Mouse (Mus musculus): Measurements from ENCODE around the gene Stfa2l1.
"Not testable (repeated sequence)": the region's sequence is repeated elsewhere in the genome, so short reads cannot be mapped to it uniquely, and the experiment has no call there.

Stfa2l1 gene

DNA sequence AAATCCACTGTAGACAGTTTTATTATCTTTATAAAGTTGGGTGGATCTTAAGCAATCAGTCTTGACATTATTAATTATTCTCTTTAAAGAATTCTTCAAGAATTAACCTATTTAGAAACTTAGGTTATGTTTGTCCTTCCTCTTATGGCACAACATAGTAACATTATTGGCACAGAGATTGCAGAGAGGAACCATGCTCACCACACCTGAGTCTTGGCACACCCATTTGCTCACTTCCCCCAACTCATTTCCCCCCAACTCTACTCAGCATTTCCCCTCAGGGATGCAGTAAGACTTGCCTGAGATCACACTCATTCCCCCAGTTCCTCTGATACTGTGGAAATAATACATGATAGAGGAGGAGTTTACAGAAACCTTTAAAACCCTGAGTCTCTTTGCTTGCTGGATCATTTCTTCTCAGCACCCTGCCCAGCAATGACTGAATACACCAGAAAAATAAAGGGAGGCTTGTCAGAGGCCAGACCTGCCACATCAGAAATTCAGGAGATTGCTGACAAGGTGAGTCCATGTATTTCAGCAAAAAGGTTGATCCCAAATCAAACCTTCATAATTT is at the start of gene Stfa2l1:
TSS of gene Stfa2l1 (plus strand) at position 410 of the 574 bp plus-strand sequence.
- DNase-seq: no peak

DNA sequence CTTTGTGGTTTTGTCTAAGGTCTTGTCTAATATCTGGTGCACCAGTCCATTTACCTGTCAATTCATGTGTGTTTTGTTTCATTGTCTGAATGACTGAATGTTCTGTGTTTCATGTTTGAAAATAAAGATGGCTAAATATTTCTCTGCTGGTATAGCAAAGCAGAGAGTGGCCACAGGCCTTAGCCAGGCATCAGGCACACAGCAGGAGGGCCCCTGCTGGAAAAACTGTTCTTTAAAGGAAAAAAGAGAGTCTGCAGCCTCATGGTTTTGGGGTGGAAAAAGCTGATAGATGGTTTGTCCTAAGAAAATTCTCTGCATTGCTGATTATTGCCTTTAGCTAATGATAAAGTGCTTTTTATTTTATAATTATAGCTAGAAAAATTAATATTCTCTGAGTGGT is 45.1 kb upstream of the Stfa2l1 start:
- not testable (repeated sequence) for DNase-seq

DNA sequence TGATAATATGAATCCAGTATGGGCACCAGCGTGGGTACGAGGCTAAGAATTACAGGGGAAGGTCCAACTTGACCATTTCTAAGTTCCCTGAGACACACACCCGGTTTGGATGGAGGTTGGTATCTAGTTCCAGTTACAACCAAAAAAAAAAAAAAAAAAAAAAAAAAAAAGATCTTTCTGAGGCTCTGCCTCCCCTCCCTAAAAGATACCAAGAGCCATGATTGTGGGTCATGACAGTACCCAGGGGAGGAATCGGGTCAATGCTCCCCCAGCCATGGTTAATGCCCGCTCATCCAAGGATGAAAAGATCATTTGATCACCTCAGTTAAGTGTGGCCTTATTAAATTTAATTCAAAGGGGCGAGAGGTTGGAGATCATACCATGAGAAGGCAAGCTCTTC is 40.9 kb upstream of the Stfa2l1 start:
- DNase-seq: not testable (repeated sequence)

DNA sequence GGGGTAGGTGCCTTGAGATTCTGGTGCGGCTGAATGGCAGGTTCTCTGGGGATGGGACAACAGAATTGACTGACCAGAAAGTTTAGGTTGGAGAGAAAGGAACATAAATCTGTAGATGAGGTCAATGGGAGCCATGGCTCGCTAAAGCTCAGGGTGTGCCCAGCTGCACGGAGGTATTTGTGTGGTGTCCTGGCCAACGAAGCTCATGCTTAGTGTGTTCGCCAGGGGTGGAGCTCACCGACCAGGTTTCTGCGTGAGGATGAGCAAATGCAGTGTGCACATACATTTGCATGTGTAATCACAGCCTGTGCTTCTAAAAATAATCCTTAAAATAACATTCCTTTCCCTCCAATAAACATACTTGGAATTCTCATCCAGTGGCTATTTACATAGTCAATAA is 28.5 kb upstream of the Stfa2l1 start:
- no peak for DNase-seq

DNA sequence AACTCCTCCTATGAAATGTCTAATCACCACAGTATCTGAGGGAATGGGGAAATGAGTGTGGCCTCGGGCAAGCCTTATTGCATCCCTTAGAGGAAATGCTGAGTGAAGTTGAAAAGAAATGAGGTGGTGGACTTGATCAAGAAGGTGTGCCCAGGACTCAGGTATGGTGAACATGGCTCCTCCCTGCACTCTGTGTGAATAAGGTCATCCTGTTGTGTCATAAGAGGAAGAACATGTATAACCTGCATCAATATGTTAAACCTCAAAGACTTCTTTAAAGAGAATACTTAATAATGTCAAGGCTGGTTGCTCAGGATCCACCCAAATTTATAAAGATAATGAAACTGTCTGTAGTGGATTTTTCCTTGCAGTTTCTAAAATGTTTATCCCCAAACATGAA is 25.5 kb upstream of the Stfa2l1 start, which contains the start of gene Csta1:
TSS of gene Csta1 (minus strand) at position 101 of the 400 bp plus-strand sequence.
- DNase-seq: no peak

DNA sequence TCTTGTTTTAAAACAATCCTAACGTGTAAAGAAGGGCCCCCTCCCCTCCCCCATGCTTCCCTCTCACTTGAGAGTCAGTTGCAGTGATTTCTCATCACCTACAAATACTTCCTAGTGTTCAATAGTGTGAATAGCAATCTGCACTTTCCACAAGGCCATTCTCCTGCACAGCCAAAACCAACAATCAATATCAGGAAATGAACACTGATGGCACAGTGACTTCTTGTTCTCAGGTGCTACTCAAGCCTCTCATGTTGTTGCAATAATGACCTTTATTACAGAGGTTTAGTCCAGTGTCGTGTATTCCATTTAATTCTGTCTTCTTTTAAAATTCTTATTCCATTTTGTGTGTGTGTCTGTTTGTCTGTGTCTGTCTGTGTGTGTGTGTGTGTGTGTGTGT is 18.4 kb upstream of the Stfa2l1 start:
- no peak for DNase-seq

DNA sequence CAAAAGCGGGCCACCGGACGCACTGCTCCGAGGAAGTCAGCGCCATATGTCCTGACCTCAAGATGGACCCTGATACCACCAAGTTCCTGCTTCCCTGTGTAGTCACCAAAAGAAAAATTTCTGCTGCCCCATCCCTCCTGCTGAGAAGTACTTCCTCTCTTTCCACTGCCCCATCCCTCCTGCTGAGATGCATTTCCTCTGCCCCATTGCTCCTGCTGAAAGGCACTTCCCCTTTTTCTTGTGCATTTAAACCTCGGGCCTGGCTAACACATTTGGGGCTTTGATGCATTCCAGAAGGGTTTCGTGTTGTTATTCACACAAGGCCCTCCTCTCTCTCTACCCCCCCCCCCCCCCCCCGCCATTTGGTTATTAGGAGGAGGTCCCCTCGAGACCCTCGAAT is 11.2 kb downstream of the Stfa2l1 start:
- not testable (repeated sequence) for DNase-seq

DNA sequence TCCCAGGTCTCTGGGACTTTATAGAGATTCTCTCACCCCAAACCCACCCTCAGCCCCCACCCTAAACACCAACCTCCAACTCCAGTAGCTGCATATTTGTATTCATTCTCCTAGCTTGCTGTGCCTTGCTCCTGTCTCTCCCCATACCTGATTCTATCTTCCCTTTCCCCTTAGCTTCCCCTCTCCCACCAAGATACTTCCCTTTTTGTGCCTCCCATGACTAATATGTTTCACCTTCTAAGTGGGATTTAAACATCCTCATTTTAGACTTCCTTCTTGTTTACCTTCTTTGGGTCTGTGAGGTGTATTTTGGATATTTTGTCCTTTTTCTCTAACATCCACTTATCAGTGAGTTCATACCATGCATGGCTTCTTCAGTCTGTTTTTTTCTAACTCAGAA is 19.5 kb downstream of the Stfa2l1 start:
- no peak for DNase-seq

DNA sequence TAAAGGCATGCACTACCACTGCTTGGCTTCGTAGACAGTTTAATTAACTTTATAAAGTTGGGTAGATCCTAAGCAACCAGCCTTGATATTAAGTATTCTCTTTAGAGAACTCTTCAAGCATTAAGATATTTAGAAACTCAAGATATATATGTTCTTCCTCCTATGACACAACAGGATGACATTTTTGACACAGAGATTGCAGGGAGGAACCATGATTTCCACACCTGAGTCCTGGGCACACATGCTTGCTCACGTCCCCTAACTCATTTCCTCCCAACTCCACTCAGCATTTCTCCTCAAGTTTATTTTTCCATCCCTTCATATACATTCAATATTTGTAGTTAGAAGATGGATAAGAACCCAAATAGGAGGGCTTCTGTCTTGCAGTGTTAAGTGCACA is 23.3 kb downstream of the Stfa2l1 start:
- DNase-seq: no peak

DNA sequence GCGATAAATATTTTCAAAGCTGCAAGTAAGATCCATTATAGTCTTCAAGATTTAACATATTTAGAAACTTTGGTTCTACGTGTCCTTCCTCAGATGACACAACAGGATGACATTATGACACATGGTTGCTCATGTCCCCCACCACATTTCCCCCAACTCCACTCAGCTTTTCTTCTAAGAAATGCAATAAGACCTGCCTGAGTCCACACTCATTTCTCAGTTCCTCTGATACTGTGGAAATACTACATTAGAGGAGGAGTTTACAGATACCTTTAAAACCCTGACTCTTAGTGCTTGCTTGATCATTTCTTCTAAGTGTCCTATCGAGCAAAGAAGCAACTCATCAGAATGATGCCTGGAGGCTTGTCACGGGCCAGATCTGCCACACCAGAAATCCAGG is 27.3 kb downstream of the Stfa2l1 start, which contains the start of gene Gm5483:
TSS of gene Gm5483 (plus strand) at position 301 of the 400 bp plus-strand sequence.
- not testable (repeated sequence) for DNase-seq

DNA sequence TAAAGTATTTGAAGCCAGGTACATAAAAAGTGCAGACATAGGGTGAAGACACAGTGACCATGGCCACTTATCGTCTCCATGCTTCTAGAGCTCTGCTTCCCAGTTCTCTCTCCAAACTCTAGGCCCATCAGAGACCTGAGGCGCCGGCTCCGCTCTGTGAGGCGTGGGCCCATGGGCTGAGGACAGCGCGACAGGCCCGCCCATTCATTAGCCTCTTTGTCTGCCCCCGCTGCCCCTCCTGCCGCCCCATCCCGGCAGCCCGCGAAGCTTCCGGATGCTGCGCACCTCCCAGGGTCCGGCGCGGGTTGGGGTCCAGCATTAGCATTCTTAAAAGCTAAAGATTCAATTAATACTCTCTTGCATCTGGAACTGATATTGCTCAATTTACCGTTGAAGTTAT is 42.6 kb downstream of the Stfa2l1 start:
- DNase-seq: no peak

DNA sequence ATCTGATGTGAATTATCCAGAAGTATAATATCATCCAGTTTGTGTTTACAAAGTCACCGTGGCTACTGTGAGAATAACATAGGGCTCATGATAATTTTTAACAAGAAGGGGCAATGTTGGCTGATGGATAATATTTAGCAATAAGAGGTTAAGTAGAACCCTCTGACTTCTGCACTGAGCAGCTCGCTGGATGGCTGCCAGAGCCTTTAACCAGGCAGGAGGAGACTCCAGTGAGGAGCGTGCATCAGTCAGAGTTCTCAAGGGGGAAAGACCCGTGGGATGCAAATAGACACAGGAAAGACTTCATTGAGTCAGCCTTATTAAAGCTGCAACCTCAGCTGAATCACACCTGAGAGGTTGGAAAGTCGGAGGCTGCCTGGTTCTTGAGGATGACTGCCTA is 47.2 kb downstream of the Stfa2l1 start:
- no peak for DNase-seq

DNA sequence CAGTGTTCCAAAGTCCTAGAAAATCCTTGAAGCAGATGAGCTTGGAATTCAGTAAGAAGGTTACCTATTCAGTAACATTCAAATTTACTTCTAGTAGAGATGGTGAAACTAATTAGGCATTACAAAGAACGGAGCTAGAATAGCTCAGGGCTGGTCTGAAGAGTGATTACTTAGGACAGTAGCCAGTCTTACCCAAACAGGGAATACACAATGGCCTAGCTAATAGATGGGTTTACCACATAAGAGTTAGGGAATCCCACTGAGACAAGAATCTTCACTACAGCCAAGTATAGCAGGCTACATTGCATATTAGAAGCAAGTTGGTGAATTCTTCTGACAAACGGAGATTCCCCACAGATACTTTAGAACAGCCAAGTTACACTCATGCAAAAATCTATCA is 49.1 kb downstream of the Stfa2l1 start:
- DNase-seq: not testable (repeated sequence)

DNA sequence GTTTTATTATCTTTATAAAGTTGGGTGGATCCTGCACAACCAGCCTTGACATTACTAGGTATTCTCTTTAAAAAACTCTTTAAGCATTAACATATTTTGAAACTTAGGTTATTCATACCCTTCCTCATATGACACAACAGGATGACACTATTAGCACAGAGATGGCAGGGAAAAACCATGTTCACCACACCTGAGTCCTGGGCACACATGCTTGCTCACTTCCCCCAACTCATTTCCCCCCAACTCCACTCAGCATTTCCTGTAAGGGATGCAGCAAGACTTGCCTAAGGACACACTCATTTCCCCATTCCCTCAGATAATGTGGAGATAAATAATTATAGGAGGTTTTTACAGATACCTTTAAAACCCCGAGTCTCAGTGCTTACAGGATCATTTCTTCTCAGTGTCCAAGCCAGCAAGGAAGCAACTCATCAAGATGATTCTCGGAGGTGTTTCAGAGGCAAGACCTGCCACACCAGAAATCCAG is 53.4 kb downstream of the Stfa2l1 start, which contains the start of gene Gm5416:
TSS of gene Gm5416 (plus strand) at position 437 of the 487 bp plus-strand sequence.
- no peak for DNase-seq

Measured in layer of hippocampus, adult 9-11 months (tissue).